Mouse (Mus musculus): ENCODE results near the gene Grin1. TPM values are rescaled to one million over a fixed set of nuclear protein-coding genes. Genes with fewer than 3 reads are reported as not detected.

Grin1 gene
- 282 and 290 TPM in 2 replicates for polyA plus RNA-seq (2012; rRNA removed)

- DNase-seq: peak; percentile 89 to 92
- TF ChIP-seq POLR2A (IDR thresholded peaks at IDR 0.05; ENCODE audit: borderline replicate concordance, insufficient read depth, low read length) (peak; percentile 97), CTCF (IDR thresholded peaks at IDR 0.05; ENCODE audit: borderline replicate concordance, insufficient read depth, low read depth, low read length) (no peak)
- H3K4me3 ChIP-seq (replicated peaks; ENCODE audit: insufficient read depth, low read depth, low read length): peak within 1 kb of the TSS; percentile 68
- peak within 1 kb of the TSS; percentile 87 for H3K27ac ChIP-seq (ENCODE audit: insufficient read depth, low read length)
- H3K4me1 ChIP-seq (ENCODE audit: control insufficient read depth, insufficient read depth, low read length): peaks cover 14% of the 10 kb centered on the region
- WGBS: 9% methylated on average over 58 of the region's 58 CpGs
- H3K27me3 ChIP-seq (ENCODE audit: control insufficient read depth, insufficient read depth, low read length): no peaks in the 10 kb centered on the region
Measured at GRCm38 (mm10) chr2:25318971-25319773, at the start of gene Grin1. TSS of gene Grin1 (minus strand) at chr2:25319187.

GRCm38 (mm10) chr2:25365091-25365761 lies 46.2 kb upstream of the Grin1 start, which contains the start of gene Uap1l1:
TSS of gene Uap1l1 (minus strand) at chr2:25365682.
- Histone ChIP-seq H3K27ac (ENCODE audit: insufficient read depth, low read length) (no peak within 1 kb of the TSS), H3K27me3 (ENCODE audit: control insufficient read depth, insufficient read depth, low read length) (no peaks in the 10 kb centered on the region), H3K4me3 (replicated peaks; ENCODE audit: insufficient read depth, low read depth, low read length) (peak within 1 kb of the TSS; percentile 61), H3K4me1 (ENCODE audit: control insufficient read depth, insufficient read depth, low read length) (no peaks in the 10 kb centered on the region)
- peak; percentile 55 to 58 for DNase-seq
- WGBS: under 1% methylated on average over 54 of the region's 54 CpGs
- 0 out of 2 replicates have a peak, but pooled peaks have one; percentile 27 for TF ChIP-seq POLR2A (IDR thresholded peaks at IDR 0.05; ENCODE audit: borderline replicate concordance, insufficient read depth, low read length)
- no peak for TF ChIP-seq CTCF (IDR thresholded peaks at IDR 0.05; ENCODE audit: borderline replicate concordance, insufficient read depth, low read depth, low read length)

DNA sequence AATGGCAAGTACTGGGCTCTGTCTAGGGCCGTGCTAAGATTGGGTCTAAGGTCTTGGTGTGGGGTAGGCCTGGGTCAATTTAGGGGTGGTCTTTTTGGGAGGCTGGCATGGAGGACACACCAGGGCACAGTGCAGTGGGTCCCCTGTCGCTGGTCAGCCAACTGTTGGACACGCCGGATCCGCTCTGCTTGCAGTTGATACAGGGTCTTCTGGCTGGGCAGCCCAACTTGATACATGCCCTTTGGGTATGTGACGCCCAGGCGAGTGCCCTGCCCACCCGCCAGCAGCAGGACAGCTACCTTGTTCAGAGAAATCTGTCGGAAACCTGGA lies 45.7 kb upstream of the Grin1 start:
- H3K27me3 ChIP-seq (ENCODE audit: control insufficient read depth, insufficient read depth, low read length): no peaks in the 10 kb centered on the region
- TF ChIP-seq POLR2A (IDR thresholded peaks at IDR 0.05; ENCODE audit: borderline replicate concordance, insufficient read depth, low read length) (no peak), CTCF (IDR thresholded peaks at IDR 0.05; ENCODE audit: borderline replicate concordance, insufficient read depth, low read depth, low read length) (no peak)
- peak overlapping the region; percentile 61 for H3K4me3 ChIP-seq (replicated peaks; ENCODE audit: insufficient read depth, low read depth, low read length)
- DNase-seq: no peak
- H3K27ac ChIP-seq (ENCODE audit: insufficient read depth, low read length): no peak overlapping the region
- no peaks in the 10 kb centered on the region for H3K4me1 ChIP-seq (ENCODE audit: control insufficient read depth, insufficient read depth, low read length)
- WGBS: 64% methylated on average over 9 of the region's 9 CpGs

- no peak overlapping the region for H3K27ac ChIP-seq (ENCODE audit: insufficient read depth, low read length)
- no peaks in the 10 kb centered on the region for H3K4me1 ChIP-seq (ENCODE audit: control insufficient read depth, insufficient read depth, low read length)
- TF ChIP-seq POLR2A (IDR thresholded peaks at IDR 0.05; ENCODE audit: borderline replicate concordance, insufficient read depth, low read length) (no peak), CTCF (IDR thresholded peaks at IDR 0.05; ENCODE audit: borderline replicate concordance, insufficient read depth, low read depth, low read length) (no peak)
- DNase-seq: no peak
- 96% methylated on average over 4 of the region's 4 CpGs for WGBS
- no peak overlapping the region for H3K4me3 ChIP-seq (replicated peaks; ENCODE audit: insufficient read depth, low read depth, low read length)
- H3K27me3 ChIP-seq (ENCODE audit: control insufficient read depth, insufficient read depth, low read length): no peaks in the 10 kb centered on the region
Measured at GRCm38 (mm10) chr2:25364313-25364712, 45.3 kb upstream of the Grin1 start.

- H3K4me1 ChIP-seq (ENCODE audit: control insufficient read depth, insufficient read depth, low read length): no peaks in the 10 kb centered on the region
- WGBS: 72% methylated on average over 13 of the region's 13 CpGs
- no peak overlapping the region for H3K27ac ChIP-seq (ENCODE audit: insufficient read depth, low read length)
- no peak overlapping the region for H3K4me3 ChIP-seq (replicated peaks; ENCODE audit: insufficient read depth, low read depth, low read length)
- no peak for DNase-seq
- TF ChIP-seq CTCF (IDR thresholded peaks at IDR 0.05; ENCODE audit: borderline replicate concordance, insufficient read depth, low read depth, low read length) (no peak), POLR2A (IDR thresholded peaks at IDR 0.05; ENCODE audit: borderline replicate concordance, insufficient read depth, low read length) (no peak)
- H3K27me3 ChIP-seq (ENCODE audit: control insufficient read depth, insufficient read depth, low read length): no peaks in the 10 kb centered on the region
Measured at GRCm38 (mm10) chr2:25363478-25364178, 44.6 kb upstream of the Grin1 start.

GRCm38 (mm10) chr2:25359848-25360247 lies 40.9 kb upstream of the Grin1 start:
- Histone ChIP-seq H3K4me1 (ENCODE audit: control insufficient read depth, insufficient read depth, low read length) (peaks cover 8% of the 10 kb centered on the region), H3K4me3 (replicated peaks; ENCODE audit: insufficient read depth, low read depth, low read length) (no peak overlapping the region), H3K27me3 (ENCODE audit: control insufficient read depth, insufficient read depth, low read length) (no peaks in the 10 kb centered on the region), H3K27ac (ENCODE audit: insufficient read depth, low read length) (no peak overlapping the region)
- TF ChIP-seq POLR2A (IDR thresholded peaks at IDR 0.05; ENCODE audit: borderline replicate concordance, insufficient read depth, low read length): no peak
- no peak for TF ChIP-seq CTCF (IDR thresholded peaks at IDR 0.05; ENCODE audit: borderline replicate concordance, insufficient read depth, low read depth, low read length)
- 76% methylated on average over 4 of the region's 4 CpGs for WGBS
- no peak for DNase-seq

DNA sequence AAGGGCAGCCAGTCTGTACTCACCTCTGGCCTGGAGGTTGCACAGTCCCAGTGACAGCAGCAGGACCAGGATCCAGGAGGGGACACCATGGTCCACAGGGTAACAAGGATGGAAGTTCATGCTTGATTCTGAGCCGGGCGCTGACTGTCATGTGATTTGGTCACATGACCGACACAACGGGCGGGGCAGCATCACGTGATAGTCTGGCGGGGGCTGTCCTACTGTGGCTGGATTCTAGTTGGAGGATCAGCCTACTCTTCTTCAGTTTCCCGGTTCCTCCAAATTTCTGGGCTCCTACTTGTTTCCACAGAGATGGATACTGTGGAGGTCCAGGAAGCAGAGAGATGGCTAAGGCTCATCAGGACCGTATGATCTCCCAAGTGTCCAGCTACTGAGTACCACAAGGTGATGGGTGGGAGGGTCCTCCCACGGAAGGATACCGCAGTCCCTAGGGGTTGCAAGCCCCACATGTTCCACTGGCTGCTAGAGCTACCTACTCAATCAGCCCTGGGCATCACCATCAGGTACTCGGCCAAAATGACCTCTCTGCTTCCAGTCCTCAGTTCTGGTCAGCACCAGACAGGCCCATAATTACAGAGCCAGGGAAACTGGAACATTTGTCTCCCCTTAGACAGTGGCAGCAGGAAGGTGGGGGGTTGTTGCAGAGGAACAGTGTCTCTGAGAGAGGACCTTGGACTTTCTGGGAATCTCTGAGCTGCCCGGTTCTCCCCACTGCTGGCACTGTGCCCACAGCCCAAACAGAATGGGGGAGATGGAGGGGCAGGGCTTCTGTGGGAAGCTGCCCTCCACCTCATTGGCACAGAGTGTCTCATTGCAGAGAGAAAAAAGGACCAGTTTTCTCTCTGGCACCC lies 37.5 kb upstream of the Grin1 start, which contains the start of gene Dpp7:
Gene Dpp7, minus strand, starts transcription at position 152 of the 872 bp plus-strand sequence.
- Histone ChIP-seq H3K4me3 (replicated peaks; ENCODE audit: insufficient read depth, low read depth, low read length) (peak within 1 kb of the TSS; percentile 80), H3K27me3 (ENCODE audit: control insufficient read depth, insufficient read depth, low read length) (no peaks in the 10 kb centered on the region), H3K4me1 (ENCODE audit: control insufficient read depth, insufficient read depth, low read length) (peaks cover 8% of the 10 kb centered on the region), H3K27ac (ENCODE audit: insufficient read depth, low read length) (0 out of 2 replicates have a peak within 1 kb of the TSS, but pooled peaks have one; percentile 27)
- peak; percentile 87 to 88 for DNase-seq
- TF ChIP-seq CTCF (IDR thresholded peaks at IDR 0.05; ENCODE audit: borderline replicate concordance, insufficient read depth, low read depth, low read length): no peak
- TF ChIP-seq POLR2A (IDR thresholded peaks at IDR 0.05; ENCODE audit: borderline replicate concordance, insufficient read depth, low read length): peak; percentile 87; the same call in 1 of the 2 replicates
- 1% methylated on average over 13 of the region's 13 CpGs for WGBS
